Mouse (Mus musculus) liver, adult (tissue): ENCODE results near the gene Btbd8.

Experiments
- GATA4 ChIP-seq: IDR thresholded peaks from 2 replicates; pipeline ENCODE4 v1.6.1; 2014; ENCODE audit warnings: mild to moderate bottlenecking, low read length; ENCODE audit not compliant: insufficient replicate concordance

The Btbd8 gene

DNA sequence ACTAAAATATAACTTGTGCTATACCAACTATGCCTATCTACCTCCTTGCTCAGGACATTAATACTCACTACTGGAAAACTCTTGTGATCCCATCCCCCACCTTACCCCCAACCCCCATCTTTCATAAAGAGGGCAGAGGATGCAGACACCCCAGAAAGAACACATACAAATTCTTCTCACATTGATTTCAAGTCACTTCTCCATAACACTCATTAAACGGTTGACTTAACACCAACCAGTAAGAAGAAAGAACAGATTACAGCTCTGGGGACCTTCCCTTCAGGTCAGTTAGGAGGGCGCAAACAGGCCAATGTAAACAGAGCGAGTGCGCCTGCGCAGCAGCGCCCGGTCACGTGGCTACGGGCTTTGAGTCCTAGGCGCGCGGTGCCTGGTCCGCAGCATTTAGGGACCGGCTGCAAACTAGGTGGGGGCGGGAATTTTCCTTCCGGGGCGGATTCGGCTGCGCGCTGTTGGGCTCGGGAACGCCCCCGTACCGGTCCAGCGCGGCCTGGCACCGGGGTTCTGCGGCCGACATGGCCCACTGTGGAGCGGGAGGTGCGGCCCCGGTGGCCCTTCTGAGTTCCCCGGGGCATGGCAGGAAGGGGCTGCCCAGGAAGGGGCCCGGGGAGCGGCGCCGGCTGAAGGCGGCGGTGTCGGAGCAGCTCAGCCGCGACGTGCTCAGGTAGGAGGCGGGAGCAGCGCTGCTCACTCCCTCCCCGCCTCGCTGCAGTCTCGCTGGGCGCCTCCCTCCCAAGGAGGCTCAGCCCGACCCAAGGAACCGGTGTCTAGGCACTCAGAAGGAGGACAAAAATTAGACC, at the start of gene Btbd8:
Btbd8 (plus strand) TSS at position 534 of the 818 bp plus-strand sequence.
- TF ChIP-seq GATA4 = no peak; the same call in 1 of the 2 replicates

DNA sequence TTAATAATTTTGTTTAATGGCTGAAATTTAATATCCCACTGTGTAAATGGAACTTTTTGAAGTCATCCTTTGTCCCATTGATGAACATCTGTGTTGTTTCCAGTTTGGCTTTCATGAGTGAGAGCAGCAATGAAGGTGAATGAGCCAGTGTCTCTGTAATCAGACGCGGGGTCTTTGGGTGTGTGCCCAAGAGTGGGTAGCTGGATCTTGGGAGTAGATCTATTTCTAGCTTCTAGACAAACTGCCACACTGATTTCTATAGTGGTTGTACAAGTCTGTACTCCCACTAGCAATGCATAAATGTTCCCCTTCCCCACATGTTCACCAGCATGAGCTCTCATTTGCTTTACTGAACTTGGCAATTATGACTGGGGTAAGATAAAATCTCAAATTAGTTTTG, 48.4 kb upstream of the Btbd8 start:
- no peak for TF ChIP-seq GATA4

DNA sequence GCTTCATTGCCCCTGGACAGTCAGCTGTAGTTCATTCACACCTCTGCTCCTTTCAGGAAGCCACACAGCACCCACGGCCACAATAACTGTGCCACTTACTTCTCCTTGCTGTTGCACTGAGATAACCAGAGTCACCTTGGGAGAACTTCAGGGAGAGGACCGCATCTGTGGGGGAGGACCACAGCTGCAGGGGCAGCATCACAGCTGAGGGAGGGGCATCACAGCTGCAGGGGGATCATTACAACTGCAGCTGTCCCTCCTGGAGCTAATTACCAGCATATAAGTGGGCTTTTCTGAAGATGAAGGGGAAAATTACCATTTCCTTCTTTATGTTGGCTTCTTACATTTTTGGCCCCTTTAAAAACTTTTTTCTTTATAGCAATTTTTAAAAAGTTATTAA, 43.4 kb upstream of the Btbd8 start:
- TF ChIP-seq GATA4 = no peak

- no peak for TF ChIP-seq GATA4
These were observed 35.4 kb upstream of the Btbd8 start, which contains the start of gene Ephx4 for GRCm38 (mm10) chr5:107402436-107402835. Gene Ephx4, plus strand, starts transcription at chr5:107402736.

- TF ChIP-seq GATA4 = no peak
These were observed 34.5 kb upstream of the Btbd8 start for GRCm38 (mm10) chr5:107403011-107403946.

- TF ChIP-seq GATA4 = no peak
These were observed 33.7 kb upstream of the Btbd8 start for GRCm38 (mm10) chr5:107403947-107404684.

- no peak for TF ChIP-seq GATA4
These were observed 32.4 kb upstream of the Btbd8 start for GRCm38 (mm10) chr5:107405361-107405760.

GRCm38 (mm10) chr5:107410305-107410704, 27.5 kb upstream of the Btbd8 start:
- TF ChIP-seq GATA4 = no peak

DNA sequence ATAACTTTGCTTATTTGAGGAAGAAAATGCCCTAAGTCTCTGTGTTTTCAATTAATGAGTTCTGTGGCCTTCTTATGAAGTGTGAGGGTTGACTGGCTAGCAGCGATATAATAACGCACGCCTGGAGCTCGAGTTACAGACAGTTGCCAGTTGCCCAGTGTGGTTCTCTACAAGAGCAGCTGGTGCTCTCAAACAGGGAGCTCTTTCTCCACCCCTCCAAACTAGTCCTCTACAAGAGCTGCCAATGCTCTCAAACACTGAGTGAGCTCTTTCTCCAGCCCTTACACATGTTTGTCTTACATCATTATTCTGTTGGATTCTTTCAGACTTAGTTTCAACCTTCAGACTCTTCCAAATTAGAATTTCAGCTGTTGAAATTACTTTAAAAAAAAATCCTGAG, 26.5 kb upstream of the Btbd8 start:
- TF ChIP-seq GATA4 = no peak

- TF ChIP-seq GATA4 = no peak
These were observed 25.5 kb upstream of the Btbd8 start for GRCm38 (mm10) chr5:107412285-107412684.

- TF ChIP-seq GATA4 = no peak
These were observed 22.7 kb upstream of the Btbd8 start for GRCm38 (mm10) chr5:107415098-107415497.

DNA sequence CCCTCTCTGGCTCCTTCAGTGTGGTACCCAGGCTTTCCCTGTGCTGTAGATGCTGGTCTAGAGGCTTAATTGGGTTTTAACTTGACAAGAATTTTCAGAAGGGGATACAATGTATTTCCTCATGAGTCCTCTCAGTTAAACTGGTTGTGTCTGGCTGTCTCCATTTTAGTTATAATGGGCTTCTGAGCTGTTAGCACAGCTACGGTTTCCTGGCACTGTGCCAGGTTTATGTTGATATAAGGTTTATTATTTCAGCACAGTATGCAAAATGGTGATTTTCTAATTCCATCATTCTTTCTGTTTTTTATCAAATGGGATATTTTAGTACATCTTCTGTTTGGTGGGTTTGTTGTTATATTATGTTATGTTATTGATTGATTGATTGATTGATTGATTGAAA, 16.1 kb upstream of the Btbd8 start:
- TF ChIP-seq GATA4 = no peak

- TF ChIP-seq GATA4 = no peak
These were observed 6.5 kb upstream of the Btbd8 start, which contains the start of gene Lpcat2b for GRCm38 (mm10) chr5:107431249-107431648. Gene Lpcat2b, plus strand, starts transcription at chr5:107431549.

DNA sequence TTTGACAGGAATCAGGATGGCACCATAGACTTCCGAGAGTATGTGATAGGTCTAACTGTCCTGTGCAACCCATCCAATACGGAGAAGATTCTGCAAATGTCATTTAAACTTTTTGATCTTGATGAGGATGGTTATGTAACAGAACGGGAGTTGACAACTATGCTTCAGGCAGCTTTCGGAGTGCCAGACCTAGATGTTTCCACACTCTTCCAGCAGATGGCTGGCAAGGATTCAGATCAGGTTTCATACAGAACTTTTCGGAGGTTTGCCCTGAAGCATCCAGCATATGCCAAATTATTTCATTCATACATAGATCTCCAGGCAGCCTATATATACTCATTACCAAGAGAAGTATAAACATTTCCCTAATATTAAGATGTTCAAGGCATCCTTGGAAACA, 3.8 kb upstream of the Btbd8 start:
- no peak for TF ChIP-seq GATA4

DNA sequence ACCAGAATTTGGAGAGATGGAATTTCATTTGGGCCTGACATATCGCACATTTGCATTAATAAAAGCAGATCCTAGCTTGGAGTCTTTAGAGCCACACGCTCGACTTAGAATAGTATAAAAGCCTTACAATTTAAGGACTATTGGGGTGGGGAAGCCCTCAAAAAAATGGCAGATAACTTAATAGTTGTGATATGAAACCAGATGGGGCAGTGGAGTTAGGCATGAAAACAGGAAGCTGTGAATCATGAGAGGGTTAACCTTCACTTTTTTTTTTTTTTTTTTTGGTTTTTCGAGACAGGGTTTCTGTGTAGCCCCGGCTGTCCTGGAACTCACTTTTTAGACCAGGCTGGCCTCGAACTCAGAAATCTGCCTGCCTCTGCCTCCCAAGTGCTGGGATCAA, 1.6 kb upstream of the Btbd8 start:
- no peak for TF ChIP-seq GATA4
